Mouse (Mus musculus): Measurements from ENCODE around the gene Gm49388.
A peak's percentile ranks its signal among the peaks of the same experiment; 100 is the strongest.
"Not testable (repeated sequence)": the region's sequence is repeated elsewhere in the genome, so short reads cannot be mapped to it uniquely, and the experiment has no call there.

Gene Gm49388

DNA sequence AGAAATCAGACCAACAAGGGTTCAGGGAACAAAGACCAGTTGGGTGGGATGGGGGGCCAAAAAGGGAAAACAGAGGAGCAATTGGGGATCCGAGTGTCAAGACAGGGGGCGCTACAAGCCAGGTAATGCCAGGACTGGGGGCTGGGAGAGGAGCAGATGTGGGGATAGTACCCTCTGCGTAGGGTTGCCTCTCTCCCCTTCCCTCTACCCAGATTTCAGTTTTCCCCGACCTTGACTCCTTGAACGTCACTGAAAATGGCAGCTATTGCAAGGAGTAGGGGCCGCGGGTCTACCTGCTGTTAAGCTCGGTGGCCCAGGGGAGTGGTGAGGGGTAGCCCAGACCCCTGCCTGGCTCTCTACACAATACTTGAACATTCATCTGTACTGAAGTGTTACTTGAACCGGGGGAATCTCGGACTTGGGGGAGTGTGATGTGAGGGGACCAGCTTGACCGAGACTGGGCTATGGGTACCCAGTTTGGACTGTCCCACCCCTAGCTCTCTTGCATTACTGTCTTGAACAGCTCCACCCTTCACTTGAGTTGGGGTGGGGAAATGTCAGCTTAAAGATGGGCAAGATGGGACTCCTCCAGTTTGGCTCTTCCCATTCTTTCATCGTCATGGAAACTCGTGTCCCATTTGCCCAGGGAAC is 16.9 kb upstream of the Gm49388 start:
- peak; percentile 21 for DNase-seq

GRCm38 (mm10) chr7:127768997-127769593 is 16.3 kb upstream of the Gm49388 start:
- peak; percentile 97 for DNase-seq

- peak; percentile 94 for DNase-seq
Measured at GRCm38 (mm10) chr7:127769651-127770038, 15.8 kb upstream of the Gm49388 start, which contains the start of gene Orai3. Gene Orai3, plus strand, starts transcription at chr7:127769815.

DNA sequence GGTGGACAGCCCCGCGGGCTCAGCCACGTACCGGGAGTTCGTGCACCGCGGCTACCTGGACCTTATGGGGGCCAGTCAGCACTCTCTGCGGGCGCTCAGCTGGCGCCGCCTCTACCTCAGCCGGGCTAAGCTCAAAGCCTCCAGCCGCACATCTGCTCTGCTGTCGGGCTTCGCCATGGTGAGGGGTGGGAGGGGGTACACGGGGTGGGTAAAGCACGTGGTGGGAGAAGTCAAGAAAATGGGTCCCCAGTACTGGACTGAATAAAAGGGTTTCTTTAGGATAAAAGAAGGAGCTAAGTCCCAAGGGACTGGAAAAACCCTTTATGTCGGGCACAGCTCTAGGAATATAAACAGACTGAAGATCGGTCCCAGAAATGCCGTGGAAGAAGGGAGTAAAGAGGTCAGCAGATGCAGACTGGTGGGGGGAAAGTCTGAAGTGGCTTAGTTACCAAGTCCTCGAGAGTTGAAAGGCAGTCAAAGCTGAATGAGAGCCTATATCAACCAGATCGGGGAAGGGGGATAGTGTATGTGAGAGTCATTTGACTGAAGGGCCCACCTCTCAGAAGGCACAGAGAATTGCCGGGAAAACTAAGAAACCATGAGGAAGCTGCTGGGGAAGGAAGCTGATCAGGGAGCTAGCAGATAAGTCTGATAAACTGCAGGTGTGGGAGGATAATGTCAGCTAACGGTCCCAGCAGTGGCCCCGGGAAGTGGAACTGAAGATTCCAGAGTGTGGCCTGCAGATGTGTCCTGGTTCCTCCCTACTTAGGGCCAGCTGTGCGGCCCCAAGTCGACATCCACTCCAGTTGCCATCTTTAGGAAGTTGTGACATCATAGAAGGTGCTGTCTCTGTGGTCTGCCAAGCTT is 15.1 kb upstream of the Gm49388 start:
- DNase-seq: no peak

DNA sequence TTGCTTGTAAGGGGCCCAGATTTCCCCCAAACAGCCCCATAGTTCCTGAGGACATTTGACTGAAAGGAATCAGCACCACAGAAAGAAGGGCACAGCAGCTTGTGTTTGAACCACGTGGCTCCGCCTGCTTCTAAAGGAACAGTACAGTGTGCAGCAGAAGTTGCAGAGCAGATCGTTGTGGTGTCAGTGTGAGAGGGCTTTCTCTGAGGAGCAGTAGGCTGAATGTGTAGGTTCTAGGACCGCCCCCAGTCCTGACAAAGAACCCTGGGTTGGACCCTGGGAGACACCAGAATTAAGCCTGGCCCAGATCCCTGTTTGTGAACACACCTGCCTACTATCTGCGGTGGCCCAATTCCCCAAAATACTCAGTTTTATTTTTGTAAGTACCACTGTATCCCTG is 14.1 kb upstream of the Gm49388 start:
- DNase-seq: no peak

- DNase-seq: no peak
Measured at GRCm38 (mm10) chr7:127772080-127772479, 13.3 kb upstream of the Gm49388 start.

DNA sequence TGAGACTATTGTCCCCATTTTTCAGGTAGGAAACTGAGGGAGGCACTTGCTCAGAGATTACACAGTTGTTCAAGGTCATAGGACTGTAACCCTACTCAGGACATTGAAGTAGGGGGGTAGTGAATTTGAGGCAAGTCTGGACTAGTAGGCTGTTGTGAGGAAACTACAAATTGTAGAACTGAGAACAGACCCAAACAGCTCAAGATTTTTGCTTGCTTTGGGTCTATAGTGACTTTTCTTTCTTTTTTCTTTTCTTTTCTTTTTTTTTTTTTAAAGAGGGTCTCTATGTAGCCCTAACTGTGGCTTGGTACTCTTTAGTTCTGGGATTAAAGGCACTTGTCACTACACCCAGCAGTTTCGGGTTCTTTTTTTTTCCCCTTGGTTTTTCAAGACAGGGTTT is 12.9 kb upstream of the Gm49388 start:
- DNase-seq: no peak

GRCm38 (mm10) chr7:127773664-127774384 is 11.6 kb upstream of the Gm49388 start:
- DNase-seq: peak; percentile 79

- not testable (repeated sequence) for DNase-seq
Measured at GRCm38 (mm10) chr7:127775837-127776236, 9.6 kb upstream of the Gm49388 start.

DNA sequence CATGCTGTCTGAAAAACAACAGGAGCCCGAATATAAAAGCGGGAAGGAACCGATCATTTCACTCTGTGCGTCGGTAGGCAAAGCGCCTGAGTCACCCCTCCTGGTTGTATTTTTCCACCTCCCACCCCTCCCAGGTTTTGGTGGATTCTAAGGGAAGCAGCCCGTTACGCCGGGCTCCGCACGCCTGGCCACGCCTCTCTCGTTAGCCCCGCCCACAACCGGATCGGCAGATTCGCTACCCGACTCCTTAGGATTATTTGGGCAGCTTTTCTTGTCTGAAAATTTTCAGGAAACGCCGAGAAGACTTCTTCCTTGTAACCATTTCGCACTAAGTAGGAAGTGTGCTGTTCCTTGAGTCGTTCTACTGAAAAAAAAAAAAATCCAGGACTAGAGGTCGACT is 9.0 kb upstream of the Gm49388 start, which contains the start of gene Setd1a:
TSS of gene Setd1a (plus strand) at position 245 of the 400 bp plus-strand sequence.
- DNase-seq: peak; percentile 92

GRCm38 (mm10) chr7:127776878-127777473 is 8.4 kb upstream of the Gm49388 start:
- DNase-seq: peak; percentile 98

GRCm38 (mm10) chr7:127777474-127778266 is 7.7 kb upstream of the Gm49388 start:
- DNase-seq: peak; percentile 76

GRCm38 (mm10) chr7:127778350-127778749 is 7.1 kb upstream of the Gm49388 start:
- no peak for DNase-seq

- no peak for DNase-seq
Measured at GRCm38 (mm10) chr7:127797076-127797845, 11.9 kb downstream of the Gm49388 start.

DNA sequence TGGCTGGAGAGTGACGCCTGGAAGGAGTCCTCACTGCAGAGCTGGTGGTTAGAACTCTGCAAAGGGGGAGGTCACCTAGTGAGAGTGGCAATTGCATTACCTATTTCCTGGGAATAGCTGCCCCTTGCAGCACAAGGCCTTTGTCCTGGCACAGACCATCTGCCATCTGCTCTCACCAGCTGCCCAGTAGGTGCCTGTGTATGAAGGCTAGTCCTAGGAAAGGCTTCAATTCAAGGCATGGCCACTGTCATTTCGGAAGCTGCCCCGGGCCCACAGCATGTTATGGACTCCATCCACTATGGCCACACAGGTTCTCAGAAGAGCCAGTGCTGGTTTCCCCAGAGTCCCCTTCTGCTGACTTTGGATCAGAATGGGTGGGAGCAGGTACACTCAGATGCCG is 13.2 kb downstream of the Gm49388 start:
- DNase-seq: no peak

DNA sequence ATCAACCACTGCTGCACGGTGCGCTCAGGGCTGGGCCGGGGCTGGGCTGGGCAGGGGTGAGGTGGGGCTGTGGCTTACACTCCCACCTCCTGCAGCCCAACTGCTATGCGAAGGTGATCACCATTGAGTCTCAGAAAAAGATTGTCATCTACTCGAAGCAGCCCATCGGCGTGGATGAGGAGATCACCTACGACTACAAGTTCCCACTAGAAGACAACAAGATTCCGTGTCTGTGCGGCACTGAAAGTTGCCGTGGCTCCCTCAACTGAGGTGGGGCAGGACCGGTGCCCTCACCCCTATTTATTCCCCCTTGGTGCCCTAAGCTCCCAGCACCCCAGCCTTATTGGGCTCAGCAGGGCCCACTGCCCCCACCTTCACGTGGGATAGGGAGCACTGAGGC is 13.8 kb downstream of the Gm49388 start:
- no peak for DNase-seq

- no peak for DNase-seq
Measured at GRCm38 (mm10) chr7:127799738-127800137, 14.3 kb downstream of the Gm49388 start.

GRCm38 (mm10) chr7:127800435-127801009 is 15.1 kb downstream of the Gm49388 start, which contains the start of gene Hsd3b7:
Gene Hsd3b7, plus strand, starts transcription at chr7:127800604.
- peak; percentile 94 for DNase-seq

DNA sequence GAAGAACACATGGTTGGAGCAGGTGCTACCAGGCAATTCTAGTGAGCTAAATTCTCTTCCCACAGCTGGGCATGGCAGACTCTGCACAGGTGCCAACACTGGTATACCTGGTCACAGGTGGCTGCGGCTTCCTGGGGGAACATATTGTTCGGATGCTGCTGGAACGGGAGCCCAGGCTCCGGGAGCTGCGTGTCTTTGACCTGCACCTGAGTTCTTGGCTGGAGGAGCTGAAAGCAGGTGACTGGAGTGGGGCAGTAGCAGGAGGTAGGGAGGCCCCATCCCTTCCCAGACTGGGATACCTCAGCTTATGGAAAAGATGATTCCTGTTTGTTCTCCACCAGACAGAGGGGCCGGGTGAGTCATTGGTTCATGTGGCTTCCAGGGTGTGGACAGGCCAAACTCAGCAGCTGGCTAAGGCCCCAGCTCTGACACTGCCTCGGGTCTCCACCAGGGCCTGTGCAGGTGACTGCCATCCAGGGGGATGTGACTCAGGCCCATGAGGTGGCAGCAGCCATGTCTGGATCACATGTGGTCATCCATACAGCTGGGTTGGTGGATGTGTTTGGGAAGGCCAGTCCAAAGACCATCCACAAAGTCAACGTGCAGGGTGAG is 15.7 kb downstream of the Gm49388 start:
- DNase-seq: peak; percentile 21

DNA sequence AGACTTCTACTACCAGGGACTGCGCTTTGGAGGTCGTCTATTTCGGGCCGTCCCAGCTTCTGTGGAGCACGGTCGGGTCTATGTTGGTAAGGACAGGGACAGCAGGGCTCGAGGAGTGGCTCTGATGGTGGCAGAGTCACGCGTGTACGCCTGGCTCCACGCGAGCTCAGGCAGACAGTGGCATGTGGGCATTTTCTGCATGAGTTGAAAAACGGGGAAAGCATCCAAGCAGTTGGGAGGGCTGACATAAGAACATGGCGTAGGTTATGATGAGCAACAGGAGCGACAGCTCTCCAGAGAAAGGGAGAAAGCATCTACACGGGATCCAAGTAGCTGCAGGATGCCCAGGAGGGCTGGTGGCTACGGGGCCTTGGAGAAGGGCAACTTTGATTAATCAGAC is 16.9 kb downstream of the Gm49388 start:
- no peak for DNase-seq
